Mouse (Mus musculus) bone marrow macrophage, adult 2 months (primary cell): ENCODE results near the gene Rap1gap2.

Experiments
- CTCF ChIP-seq: IDR thresholded peaks from 2 replicates; pipeline ENCODE4 v1.5.1; 2012; ENCODE audit warnings: low read depth, mild to moderate bottlenecking, low read length, moderate library complexity
- POLR2A ChIP-seq: IDR thresholded peaks from 2 replicates; pipeline ENCODE4 v1.6.1; 2012; ENCODE audit warnings: mild to moderate bottlenecking, low read depth, low read length, borderline replicate concordance

DNA sequence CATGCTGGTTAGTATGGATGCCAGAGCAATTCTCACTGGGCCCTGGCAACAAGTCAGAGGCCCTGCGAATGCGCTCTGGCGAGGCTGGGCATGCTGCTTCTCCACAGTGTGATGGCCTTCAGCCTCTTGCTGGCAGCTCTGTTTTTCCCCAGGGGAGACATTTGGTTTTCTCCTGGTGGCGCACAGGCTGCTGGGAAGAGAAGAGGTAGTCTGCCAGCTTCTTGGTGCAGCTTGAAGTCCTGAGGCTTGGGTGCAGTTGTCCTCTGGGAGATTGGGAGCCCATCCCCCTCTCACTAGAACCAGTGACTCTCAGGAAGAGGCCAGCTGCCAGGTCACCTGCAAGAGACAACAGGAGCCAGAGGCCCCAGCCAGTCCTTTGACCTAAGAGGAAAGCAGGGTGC, 42.1 kb upstream of the Rap1gap2 start:
- TF ChIP-seq POLR2A (no peak), CTCF (no peak)
